Mouse (Mus musculus) large intestine, adult 2 months (tissue): ENCODE measurements around the gene Elmo3. TPM values are rescaled to one million over a fixed set of nuclear protein-coding genes. Genes with fewer than 3 reads are reported as not detected.

Experiments
- DNase-seq: peaks from one replicate; pipeline ENCODE4 v3.0.0-alpha.2; 2012; ENCODE audit warnings: low read depth, low spot score
- WGBS: fragments of 180-500 bp; shearing (Covaris S2); methylation state at CpG from one replicate; pipeline ENCODE4 v1.1.7; 2018; 5-methylcytosine and 5-hydroxymethylcytosine counted together
- polyA plus RNA-seq: library from polyadenylated mRNA; depleted of rRNA; stranded (reverse); fragments of >200 nt; gene quantifications from 2 replicates; pipeline ENCODE4 v1.2.3, GENCODE M21; 2012

Elmo3 gene
- polyA plus RNA-seq, 1 experiment = 65.9 TPM

DNA sequence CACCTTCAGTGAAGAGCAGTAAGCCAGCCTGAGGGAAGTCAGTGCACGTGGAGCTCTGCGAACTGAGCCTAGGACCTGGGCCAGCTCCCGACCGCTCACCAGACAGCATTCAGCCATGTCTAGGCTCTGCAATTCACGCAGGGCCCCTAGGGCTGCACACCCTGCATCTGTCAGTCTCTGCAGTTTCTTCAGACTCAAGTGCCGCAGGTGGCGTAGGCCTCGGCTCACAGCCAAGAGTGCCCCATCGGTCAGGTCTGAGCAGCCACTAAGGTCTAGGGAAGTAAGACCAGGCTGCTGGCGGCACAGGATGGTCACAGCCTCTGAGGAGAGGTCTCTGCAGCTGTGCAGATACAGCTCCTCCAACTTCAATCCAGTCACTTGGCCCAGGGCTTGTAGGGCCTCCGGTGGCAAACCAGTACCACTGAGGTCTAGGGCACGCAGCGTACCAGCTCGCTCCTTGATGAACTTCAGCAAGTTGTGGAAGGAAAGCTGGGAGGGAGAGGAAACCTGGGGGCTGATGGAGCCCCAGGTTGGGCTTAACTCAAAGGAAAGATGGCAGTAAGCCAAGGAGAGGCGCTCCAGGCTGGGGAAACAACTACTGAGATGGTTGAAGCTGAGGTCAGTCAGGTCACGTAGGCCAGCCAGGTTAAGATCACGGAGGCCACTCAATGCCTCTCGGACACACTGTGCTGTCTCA is 9.8 kb downstream of the Elmo3 start:
- no peak for DNase-seq
- WGBS = 91% methylated on average over 18 of the region's 18 CpGs

DNA sequence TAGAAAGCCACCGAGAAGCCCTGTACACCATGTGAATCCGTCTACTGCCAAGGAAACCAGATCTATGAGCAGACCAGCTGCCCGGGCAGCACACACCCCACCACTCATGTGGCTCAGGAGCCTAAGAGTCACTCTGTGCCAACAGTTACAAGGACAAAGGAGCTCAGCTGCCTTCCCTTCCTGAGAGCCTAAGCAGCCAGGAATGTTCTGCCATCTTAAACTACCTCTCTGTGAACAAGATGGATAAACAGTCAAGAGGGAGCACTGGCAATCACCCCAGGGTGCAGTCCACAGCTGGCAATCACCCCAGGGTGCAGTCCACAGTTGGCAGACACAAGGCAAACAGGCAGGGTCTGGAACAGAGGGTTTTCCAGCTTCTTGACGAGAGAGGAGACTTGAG is 12.5 kb downstream of the Elmo3 start:
- WGBS = 74% methylated on average over 4 of the region's 4 CpGs
- no peak for DNase-seq

DNA sequence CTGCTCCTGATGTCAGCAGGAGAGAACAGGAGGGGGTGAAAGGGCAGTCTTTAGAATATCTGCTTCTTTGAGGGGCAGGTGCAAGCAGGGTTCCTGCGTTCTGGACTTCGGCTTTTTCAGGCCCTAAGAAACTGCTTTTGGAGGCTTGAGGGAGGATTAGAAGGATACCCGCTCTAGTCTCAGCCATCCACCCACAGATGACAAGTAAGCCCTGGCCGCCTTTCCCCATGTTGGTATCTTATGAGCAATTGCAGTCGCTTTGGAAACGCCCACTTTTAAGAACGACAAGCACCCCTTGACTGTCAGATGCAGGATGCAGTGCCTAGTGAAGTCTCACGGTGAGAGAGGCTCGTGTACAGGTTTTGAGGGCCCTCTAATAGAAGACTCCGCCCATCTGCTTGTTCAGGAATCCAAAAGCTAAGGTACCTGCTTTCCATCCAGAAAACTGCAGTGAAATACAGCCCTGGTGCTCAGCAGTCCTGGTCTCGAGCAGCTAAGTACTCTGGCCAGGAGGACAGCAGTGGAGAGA is 13.3 kb downstream of the Elmo3 start:
- no peak for DNase-seq

DNA sequence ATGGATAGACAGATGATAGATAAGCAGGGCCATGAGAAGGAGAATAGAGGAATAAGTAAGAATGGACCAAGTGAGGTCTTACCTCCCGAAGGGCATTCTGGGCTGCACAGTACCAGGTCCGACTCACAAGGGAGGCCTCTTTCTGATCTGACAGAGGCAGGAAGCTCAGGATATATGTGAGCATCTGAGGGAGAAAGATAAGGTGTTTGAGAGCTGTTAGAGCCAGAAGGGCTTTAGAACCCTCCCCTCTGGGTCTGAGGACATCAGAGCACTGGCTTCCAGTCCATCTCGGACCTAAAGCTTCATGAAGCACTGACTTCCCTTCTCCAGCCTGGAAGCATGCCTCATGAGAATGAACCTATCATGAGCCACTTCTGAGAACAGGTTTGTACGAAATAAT is 17.8 kb downstream of the Elmo3 start:
- 86% methylated on average over 4 of the region's 4 CpGs for WGBS

More for the DNA sequence above, 13.3 kb downstream of the Elmo3 start:
- 83% methylated on average over 11 of the region's 11 CpGs for WGBS

DNA sequence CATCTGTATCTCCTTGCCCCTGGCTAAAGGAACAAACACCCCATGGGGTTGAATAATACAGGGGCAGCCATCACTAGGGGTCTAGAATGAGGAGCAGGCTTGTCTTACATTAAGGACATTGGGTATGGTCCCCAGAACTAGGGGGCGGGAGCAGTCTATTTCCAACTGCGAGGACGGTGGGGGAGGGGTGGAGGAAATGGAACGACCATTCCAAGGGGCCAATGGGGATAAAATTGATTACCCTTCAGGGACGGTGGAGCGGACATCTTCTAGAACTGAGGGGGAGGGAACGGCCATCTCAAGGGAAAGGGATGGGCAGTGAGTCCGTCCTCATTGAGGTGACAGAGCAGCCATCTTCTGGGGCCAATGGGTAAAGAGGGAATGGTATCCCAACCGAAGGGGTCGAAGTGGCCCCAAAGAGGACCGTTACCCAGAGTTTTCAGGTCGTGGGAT is 20.3 kb downstream of the Elmo3 start:
- DNase-seq = no peak
- 0% methylated on average over 12 of the region's 12 CpGs for WGBS

More for the DNA sequence above, 17.8 kb downstream of the Elmo3 start:
- DNase-seq = no peak

DNA sequence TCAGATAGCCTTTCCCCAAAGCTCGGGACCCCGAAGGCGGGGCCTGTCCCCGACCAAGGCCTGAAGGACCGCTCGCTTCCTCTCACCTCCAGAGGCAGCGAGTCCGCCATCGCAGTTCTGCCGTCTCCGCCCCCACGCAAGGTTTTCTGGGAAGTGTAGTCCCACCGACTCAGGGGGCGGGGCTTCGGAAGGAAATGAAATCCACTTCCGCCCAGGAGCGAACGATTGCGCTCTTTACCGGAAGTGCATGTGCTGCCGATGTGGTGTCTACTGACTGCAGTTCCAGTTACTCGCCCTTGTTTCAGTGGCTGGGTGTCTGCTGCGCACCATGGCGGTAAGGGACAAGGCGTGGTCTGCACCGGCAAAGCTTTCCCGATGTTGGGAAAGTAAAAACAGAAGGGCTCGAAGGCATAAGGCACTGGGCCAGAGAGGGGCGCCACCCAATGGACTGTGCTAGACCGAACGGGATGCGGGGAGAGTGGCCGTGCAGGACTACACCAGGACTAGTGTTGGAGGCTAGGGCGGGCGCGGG is 20.8 kb downstream of the Elmo3 start, which contains the start of the genes Lrrc29 and Tmem208:
Gene Lrrc29 (minus strand): TSS at position 138 of the 532 bp plus-strand sequence.
Gene Tmem208 (plus strand): TSS at position 214 of the 532 bp plus-strand sequence.
- WGBS = under 1% methylated on average over 36 of the region's 36 CpGs
- DNase-seq = no peak

DNA sequence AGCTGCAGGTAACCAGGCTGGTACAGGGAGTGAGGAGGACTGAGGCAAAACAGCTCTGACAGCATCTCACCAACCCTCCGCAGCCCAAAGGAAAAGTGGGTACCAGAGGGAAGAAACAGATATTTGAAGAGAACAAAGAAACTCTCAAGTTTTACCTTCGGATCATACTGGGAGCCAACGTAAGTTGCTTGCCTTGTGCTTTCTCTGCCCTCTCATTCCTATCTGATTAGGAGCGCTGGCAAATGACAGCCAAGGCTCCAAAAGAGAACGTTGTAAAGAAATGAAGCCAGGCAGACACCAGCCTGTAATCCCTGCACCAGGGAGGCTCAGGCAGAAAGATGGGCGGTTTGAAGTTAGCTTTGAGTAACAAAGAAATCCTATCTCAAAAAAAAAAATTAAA is 21.6 kb downstream of the Elmo3 start:
- DNase-seq = no peak
- WGBS = 20% methylated on average over 6 of the region's 6 CpGs

DNA sequence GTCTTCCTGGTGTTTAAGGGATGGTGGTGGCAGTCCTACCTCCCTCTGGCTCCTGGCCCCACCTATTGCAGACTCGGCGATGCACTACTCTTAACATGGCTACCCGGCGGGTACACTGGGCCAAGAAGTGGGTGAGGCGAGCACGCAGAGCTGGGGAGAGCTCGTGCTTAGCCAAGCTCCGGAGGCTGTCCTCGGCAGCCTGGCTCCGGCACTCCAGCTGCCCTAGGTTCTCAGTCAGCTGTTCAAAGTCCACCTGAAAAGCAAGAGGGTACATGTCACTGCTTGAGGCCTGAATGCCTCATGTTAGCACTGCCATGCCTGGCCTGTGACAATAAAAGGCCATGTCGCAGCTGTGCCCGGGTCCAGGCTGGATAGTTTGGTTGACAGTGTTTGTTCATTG is 24.9 kb downstream of the Elmo3 start:
- DNase-seq = no peak
- WGBS = 56% methylated on average over 12 of the region's 12 CpGs

DNA sequence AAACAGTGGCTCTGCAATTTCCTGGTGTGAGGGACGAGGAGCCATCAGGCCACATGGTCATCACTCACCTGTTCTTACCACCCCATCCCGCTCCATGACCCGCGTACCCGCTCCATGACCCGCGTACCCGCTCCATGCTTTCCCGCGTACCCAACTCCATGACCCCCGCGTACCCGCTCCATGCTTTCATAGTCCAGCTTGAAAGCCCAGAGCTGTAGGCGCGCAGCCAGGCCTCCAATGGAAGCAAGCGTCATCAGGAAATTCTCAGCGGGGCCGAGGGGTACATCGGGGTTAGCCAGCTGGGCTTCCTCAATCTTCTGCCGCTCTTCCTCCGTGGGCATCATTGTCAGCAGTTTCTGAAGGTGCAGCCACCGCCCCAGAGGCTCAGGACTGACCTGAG is 26.1 kb downstream of the Elmo3 start:
- DNase-seq = no peak
- WGBS = 93% methylated on average over 22 of the region's 22 CpGs

DNA sequence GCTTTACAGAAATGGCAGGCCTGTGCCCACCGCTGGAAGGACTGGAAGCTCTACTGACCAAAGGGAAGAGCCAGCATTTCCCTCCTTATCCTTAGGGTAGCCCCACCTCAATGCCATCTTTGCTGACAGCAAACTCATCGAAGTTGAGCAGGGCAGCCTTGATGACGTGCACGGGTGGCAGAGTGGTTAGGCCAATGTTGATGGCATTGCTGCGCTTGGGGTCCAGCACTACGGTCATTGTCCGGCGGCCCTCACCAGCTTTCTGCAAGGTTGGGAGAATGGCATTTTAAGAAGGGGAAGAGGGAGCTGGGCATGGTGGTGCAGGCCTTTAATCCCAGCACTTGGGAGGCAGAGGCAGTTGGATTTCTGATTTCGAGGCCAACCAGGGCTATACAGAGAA is 26.5 kb downstream of the Elmo3 start:
- WGBS = 93% methylated on average over 9 of the region's 9 CpGs
- DNase-seq = no peak

DNA sequence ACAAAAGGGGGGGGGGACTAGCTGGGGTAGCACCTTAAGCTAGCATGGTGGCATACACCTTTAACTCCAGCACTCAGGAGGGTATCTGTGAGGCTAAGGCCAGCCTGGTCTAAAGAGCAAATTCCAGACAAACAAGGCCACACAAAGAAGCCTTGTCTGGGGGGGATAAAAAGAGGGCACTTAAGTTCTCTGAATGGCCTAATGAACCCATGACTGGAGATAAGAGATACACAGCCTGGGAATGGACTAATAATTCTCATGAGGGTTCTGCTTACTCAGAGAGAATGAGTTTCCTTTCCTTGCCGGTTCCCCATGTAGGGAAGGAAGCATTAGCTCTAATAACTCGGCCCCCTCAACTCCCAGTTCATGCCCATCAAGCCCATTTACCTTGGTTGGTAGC is 27.1 kb downstream of the Elmo3 start:
- DNase-seq = no peak
- 30% methylated on average over 2 of the region's 2 CpGs for WGBS

DNA sequence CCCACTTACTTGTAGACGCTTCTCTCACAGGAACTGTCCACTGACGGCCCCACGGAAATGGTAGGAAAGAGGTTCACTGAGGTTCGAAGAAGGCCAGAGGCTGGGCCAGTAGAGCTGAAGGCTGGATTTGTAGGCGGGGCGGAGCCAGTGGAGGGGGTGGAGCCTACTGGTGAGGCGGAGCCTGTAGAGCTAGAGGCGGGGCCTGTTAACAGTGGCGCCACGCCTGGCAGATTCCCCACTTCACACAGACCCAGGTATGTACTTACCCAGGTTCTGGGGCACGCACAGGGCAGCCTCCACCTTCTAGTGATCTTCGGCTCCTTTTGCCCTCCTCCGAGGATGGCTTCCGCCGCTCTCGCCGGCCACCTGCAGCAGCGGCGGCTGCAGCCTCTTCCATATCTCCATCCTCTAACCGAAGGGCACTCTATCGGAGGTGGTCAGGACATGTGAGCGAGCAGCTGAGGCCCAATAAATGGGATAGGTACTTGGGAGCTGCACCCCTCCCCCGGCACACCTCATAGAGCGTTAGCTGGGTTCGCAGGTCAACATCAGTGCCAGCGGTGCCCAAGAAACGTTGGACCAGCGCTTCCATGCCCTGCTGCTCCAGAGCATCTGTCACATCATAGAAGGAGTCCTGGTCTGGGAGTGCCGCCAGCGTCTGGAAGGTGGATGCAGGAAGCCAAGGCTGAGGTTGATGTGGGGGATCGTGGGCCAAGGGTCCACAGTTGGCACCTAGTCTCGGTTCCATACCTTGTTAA is 31.2 kb downstream of the Elmo3 start:
- DNase-seq = no peak
- 90% methylated on average over 32 of the region's 32 CpGs for WGBS

DNA sequence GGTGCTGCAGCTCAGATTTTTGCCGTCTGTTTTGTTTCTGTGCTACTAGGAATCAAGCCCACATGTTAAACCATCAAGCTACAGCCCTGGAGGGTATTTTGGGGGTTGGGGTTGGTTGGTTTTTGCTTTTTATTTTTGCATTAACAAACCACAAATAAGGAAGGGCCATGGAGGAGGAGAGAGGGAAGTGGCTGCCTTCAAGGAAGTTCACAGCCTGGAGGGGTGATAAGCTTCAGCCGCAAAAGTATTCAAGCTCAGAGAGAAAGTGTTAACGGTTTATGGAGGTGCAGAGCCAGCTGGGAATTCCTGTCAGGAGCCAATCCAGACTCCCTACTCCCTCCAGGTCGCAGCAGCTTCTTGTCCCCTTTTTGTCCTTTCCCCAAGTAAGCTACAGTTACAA is 33.6 kb downstream of the Elmo3 start:
- no peak for DNase-seq
- WGBS = 21% methylated on average over 4 of the region's 4 CpGs

DNA sequence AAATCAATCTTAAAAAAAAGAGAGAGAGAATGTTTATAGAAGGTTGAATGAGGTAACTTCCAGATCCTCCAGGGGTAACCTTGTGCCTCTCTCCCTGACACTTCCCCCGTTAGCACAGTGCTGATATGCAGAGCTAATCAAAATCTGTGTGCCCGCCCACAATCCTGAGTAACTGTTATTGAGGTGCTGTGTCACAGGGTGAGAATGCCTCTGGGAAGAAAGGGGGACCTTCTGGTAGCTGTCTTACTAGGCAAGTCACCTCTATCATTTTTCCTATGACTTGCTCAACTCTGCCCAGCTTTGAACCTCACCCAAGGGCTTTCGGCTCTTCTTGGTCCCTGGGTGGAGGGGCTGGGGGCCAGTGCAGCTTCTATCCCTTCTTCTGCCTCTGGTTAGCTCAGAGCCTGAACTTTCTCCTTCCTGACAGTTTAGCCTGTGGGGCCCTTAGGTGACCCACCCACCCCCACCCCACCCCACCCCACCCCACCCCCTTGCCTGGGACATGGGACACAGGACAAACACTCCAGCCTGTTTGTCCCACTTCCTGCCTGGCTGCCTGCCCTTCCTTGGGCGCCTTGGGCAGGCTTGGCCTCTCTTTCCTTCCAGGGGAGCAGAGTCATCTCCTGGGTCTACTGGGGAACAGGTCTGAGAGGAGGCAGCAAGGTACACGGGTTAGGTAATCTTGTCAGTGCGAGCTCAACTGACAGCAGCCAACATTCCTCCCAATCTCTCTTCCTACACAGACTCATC is 34.7 kb downstream of the Elmo3 start:
- no peak for DNase-seq
- 30% methylated on average over 6 of the region's 6 CpGs for WGBS

DNA sequence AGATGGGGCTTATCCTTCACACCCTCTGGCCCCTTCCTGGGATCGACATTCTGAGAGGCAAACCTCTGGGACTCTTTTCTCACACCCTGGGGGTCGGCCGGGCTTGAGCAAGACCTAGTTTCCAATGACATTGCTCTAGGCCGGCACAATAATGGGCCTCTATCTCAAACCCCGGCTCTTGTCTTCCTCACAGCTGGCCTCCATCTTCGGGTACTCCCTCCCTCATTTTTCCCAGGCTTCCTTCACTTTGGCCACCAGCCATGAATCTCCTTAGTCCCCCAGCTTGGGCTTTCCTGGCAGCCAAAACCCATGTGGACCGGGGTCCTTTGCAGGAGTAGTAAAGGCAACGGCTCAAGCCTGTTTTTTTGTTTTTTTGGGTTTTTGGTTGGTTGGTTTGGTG is 36.0 kb downstream of the Elmo3 start:
- DNase-seq = no peak
- WGBS = 50% methylated on average over 8 of the region's 8 CpGs

DNA sequence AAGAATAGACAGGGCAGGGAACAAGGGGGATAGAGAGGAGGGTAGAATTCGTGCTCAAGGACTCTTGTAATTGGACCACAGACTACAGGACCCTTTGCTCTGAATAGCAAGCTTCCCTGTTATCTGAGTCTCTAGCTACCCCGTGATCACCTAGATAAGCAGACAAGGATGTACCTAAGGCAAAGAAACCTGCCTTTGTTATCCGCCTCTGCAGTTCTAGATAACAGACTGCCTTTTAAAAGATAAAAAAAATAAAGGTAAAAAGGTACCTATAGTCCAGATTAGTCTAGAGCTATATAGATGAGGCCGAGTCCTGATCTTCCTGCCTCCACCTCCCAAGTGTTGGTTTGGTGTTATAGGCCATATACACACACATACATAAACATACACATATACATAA is 37.4 kb downstream of the Elmo3 start:
- 48% methylated on average over 4 of the region's 4 CpGs for WGBS
- no peak for DNase-seq

DNA sequence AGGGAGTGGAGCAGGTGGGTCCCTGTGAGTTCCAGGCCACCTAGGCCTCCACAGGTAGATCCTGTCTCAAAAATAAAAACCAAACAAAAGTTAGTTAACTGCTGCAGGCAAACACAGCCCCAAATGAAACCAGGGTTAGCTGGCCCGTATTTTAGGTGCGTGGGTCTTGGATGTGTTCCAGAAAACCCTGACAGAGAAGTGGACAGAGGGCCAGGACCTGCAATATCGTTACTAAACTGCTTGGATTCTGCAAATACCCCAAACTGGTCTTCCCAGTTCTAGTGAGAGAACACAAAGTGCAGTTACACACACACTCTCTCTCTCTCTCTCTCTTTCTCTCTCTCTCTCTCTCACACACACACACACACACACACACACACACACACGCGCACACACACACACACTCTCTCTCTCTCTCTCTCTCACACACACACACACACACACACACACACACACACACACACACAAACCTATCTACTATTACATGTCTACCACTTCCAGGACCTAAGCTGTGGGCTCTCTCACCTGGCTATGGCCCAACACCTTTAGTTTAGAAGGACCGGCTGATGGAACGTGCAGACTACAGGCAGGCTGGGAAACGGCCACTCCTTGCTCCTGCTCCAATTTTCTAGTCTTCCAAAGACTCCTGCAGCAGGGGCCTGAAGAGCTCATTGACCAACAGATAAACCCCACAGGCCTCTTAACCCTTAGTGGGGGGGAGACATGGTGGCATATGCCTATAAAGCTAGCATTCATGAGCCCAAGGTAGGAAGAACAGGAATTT is 38.6 kb downstream of the Elmo3 start:
- DNase-seq = no peak
- 17% methylated on average over 7 of the region's 8 CpGs for WGBS

DNA sequence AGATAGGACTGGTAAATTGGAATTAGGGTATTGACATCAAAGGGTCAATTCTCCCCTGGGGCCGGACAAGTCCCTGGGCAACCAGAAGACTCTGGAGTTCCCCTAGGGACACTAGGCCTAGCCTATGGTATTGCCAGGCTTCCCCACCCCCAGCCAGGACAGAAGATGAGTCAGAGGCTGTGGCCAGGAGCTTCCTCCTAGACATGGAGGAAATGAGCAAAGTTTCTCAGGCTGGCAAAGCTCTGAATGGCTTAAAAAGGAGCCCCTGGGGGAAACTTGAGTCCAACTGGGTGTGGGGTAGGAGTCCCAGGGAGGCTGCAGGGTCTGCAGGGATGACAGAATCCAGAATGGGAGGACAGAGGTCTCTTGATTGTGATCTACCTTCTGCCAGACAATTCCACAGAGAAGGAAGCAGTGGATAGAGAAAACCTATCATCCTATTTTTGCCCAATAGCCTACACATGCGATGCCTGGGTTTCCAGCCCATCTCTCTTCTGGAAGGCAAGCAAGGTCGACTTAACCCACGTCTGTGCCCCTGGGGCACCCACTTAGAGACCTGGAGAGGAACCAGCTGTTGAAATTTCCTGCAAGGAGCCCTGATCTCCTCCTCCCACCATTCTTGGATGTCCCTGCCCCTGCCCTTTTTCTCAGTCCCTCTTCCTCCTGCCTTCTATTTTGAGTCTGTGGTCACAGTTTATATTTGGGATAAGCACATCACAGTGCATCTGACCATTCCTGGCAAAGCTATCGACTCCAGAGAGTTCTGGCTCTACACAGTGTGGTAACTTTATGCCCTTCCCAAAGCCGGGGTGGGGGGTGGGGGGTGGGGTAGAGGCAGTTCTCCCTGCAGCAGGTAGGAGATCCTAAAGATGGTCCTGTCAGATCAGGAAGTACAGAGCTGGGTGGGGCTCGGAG is 39.9 kb downstream of the Elmo3 start:
- 12% methylated on average over 7 of the region's 7 CpGs for WGBS
- no peak for DNase-seq
